Mouse (Mus musculus): Measurements from ENCODE around the gene Tsks. TPM values are rescaled to one million over a fixed set of nuclear protein-coding genes. Genes with fewer than 3 reads are reported as not detected.

Gene Tsks
- polyA plus RNA-seq, 1 experiment from 2014 or later, result 0.14 TPM

DNA sequence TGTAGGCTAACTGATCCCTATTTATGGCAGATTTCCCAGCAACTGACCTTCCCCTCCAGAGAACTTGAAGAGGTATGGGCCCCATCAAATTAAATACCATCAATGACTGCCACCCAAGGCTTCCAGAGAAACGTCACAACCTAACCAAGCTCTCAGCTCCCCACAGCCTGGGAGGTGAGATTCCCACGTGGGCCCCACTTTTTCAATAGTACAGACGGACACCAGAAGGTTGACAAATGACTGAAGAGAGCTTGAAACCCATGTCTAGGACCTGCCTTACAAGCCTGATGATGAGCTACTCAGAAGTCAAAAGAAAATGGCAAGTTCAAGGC is 41.8 kb downstream of the Tsks start:
- Histone ChIP-seq H3K4me1 (replicated peaks) (peaks cover 27% of the 10 kb centered on the region), H3K4me3 (replicated peaks) (peak overlapping the region; percentile 97), H3K9me3 (no peaks in the 10 kb centered on the region), H3K36me3 (peaks cover 22% of the 10 kb centered on the region), H3K27ac (0 out of 2 replicates have a peak overlapping the region, but pooled peaks have one; percentile 96), H3K9ac (0 out of 2 replicates have a peak overlapping the region, but pooled peaks have one; percentile 17), H3K4me2 (replicated peaks) (peak overlapping the region; percentile 70), H3K27me3 (replicated peaks) (no peaks in the 10 kb centered on the region)
- WGBS, result 34% methylated on average over 3 of the region's 3 CpGs
- ATAC-seq, result no peak

DNA sequence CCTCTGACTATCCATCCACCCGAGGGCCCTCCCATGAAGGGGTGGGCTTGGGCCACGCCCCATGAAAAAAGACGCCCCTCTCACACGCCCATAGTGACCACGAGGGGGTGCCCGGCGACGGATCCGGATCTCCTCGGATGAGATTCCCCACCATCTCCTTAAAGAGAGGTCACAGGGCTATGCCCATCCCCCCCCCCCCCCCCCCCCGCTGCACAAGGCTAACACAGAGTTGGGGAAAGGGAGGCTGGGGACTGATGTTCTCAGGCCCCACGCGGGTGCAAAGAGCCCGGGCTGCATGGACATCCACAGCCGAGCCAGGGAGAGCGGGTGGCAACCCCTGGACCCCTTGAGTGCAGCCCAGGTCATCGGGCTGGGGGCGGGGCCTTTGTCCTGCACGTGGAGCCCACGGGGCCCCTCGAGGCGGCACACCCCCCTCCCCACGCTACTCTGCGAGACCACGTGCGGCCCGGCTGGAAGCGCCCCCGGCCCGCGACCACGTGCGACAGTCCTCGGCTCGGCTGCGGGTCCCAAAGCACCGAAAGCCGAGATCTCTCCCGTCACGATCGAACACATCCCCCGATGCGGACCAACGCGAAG is 42.7 kb downstream of the Tsks start:
- peak; percentile 7 for ATAC-seq
- H3K4me3 ChIP-seq (replicated peaks), result peak overlapping the region; percentile 97
- WGBS, result under 1% methylated on average over 44 of the region's 45 CpGs

DNA sequence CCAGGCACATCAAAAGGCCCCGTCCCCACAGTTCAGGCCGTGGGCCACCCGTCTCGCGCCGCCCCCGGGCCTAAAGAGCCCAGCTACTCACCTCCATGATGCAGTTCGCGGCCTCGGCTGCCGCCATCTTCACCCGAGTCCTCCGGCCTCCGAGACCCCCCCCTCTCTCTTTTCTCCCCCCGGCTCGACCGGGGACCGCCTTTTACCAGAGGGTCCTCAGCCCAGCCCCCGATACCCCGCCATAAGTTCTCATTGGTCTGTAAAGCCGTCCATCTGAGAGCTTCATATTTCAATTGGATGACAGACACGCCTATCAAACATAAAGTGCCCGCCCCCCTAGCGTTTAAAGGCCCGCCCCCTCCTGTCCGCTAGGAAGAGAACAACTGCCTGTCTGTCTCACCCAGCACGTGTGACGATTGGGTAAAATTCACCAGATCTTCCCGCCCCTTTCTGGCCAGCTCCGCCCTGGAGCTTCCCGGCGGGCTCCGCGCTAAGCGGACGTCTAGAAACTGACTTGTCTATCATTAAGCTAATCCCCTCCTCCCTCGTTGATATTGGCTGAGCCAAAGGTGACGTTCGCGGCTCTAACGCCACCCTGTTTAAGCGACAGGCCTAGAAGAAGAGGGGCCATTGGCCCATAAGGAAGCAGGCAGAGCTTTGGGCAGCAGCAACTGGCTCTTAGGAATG is 43.3 kb downstream of the Tsks start, which contains the start of gene Prmt1:
Prmt1 (minus strand) TSS at position 377 of the 687 bp plus-strand sequence.
- H3K27me3 ChIP-seq (replicated peaks), result no peaks in the 10 kb centered on the region
- WGBS, result under 1% methylated on average over 42 of the region's 42 CpGs

More for the DNA sequence above, 42.7 kb downstream of the Tsks start:
- H3K27me3 ChIP-seq (replicated peaks), result no peaks in the 10 kb centered on the region
- H3K27ac ChIP-seq, result peak overlapping the region; percentile 96
- H3K4me1 ChIP-seq (replicated peaks), result peaks cover 27% of the 10 kb centered on the region
- H3K36me3 ChIP-seq, result peaks cover 14% of the 10 kb centered on the region
- peak overlapping the region; percentile 97 for H3K9ac ChIP-seq
- peak overlapping the region; percentile 70 for H3K4me2 ChIP-seq (replicated peaks)
- H3K9me3 ChIP-seq, result no peaks in the 10 kb centered on the region

DNA sequence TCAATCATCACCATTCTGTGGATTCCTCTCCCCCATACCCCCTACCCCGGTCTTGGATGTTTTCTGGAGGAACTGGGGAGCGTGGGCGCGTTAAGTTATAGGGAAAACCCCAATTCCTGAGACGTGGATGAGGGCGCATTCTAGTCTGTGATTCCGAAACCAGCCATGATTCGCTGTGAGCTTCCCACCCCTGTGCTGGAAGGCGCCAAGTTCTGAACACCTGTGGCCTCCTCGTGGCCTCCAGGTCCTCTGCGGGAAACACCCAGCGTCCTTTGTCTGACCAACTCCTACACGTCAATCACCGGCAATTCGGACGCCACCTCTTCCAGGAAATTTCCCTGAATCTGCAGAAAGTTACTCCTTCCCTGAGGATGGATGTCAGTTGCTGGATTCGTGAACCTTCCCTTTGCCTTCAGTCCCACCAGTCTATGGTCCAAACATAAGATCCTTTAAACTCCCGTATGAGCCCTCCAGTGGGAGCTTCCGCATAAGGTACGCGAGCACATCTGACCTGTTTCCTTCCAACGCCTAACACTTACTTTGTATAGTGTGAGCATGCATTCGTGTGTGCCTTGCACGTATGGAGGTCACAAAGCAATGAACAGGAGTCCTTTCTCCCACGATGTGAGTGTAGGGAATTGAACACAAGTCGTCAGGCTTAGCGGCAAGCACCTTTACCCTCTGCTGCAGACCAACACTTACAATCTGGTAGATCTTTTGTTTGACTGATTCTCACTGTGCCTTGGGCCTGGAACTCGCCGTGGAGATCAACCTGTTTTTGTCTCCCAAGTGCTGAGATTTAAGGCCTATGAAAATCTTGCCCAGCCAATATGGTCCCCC is 44.1 kb downstream of the Tsks start:
- WGBS, result under 1% methylated on average over 29 of the region's 29 CpGs
- H3K36me3 ChIP-seq, result peaks cover 1% of the 10 kb centered on the region
- H3K9ac ChIP-seq, result peak overlapping the region; percentile 56
- H3K9me3 ChIP-seq, result no peaks in the 10 kb centered on the region
- peaks cover 27% of the 10 kb centered on the region for H3K4me1 ChIP-seq (replicated peaks)
- peak overlapping the region; percentile 61 for H3K4me2 ChIP-seq (replicated peaks)
- peak overlapping the region; percentile 95 for H3K27ac ChIP-seq
- peak; percentile 50 for ATAC-seq
- no peaks in the 10 kb centered on the region for H3K27me3 ChIP-seq (replicated peaks)
- peak overlapping the region; percentile 97 for H3K4me3 ChIP-seq (replicated peaks)

More for the DNA sequence above, 43.3 kb downstream of the Tsks start, which contains the start of gene Prmt1:
- Histone ChIP-seq H3K4me3 (replicated peaks) (peak within 1 kb of the TSS; percentile 97), H3K4me1 (replicated peaks) (peaks cover 27% of the 10 kb centered on the region), H3K9me3 (no peaks in the 10 kb centered on the region), H3K9ac (peak within 1 kb of the TSS; percentile 97), H3K36me3 (peaks cover 9% of the 10 kb centered on the region), H3K27ac (peak within 1 kb of the TSS; percentile 96), H3K4me2 (replicated peaks) (peak within 1 kb of the TSS; percentile 70)
- peak; percentile 96 for ATAC-seq

DNA sequence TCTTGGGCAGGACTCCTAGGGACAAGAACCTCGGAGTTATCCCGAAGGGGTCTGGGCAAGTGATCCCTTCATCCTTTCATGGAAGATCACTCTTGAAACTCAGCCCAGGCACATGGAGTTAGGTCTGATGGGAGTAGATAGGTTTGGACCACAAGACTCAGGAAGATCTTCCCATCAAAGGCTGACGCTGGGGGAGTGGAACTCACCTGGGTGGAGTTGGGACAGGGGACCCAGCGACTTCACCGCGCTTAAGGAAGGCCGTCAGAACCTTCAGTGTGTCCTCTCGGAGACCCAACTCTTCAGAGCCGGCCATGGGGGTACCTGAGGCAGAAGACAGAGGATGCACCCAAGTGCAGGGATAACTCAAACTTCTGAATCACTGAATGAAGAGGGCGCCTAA is 53.7 kb downstream of the Tsks start:
- peak overlapping the region; percentile 52 for H3K4me3 ChIP-seq (replicated peaks)
- H3K27me3 ChIP-seq (replicated peaks), result no peaks in the 10 kb centered on the region
- WGBS, result 11% methylated on average over 10 of the region's 10 CpGs
- H3K4me1 ChIP-seq (replicated peaks), result peaks cover 22% of the 10 kb centered on the region
- H3K9me3 ChIP-seq, result no peaks in the 10 kb centered on the region
- peaks cover 31% of the 10 kb centered on the region for H3K36me3 ChIP-seq
- peak overlapping the region; percentile 56 for H3K9ac ChIP-seq
- ATAC-seq, result 0 out of 2 replicates have a peak, but pooled peaks have one; percentile 4
- H3K27ac ChIP-seq, result peak overlapping the region; percentile 59
- H3K4me2 ChIP-seq (replicated peaks), result peak overlapping the region; percentile 89

DNA sequence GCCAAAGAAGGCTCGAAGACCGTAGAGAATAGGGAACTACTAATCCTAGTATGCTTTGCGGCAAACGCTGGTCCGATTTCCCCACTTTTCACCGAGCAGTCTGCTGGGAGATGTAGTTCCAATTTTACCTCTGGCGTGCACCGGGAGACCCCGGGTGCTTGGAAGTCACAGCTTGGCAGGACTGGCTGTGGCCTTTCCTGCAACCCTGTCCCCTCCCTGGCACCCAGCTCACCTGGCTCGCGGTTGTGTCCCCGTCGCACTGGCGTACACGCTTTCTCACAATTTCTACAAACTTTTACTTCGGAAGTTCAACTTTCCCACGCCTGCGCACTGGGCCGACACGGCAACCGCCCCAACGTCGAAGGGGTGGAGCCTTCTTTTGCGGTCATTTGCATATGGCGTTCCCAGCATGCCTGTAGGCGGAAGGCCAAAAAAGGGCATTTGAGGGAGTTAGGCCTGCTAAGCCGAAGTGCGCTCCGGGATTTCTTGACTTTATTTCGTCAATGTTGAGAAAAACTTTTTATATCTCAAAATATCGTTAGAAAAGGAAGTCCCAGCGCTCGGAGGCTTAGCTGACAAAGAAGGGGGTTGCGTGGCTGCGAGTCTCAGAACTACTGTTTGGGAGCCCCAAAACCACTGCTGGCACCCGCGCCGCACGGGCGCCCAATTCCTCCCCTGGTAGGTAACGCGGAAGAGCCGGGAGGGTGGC is 54.4 kb downstream of the Tsks start, which contains the start of gene Irf3:
Irf3 (plus strand) TSS at position 418 of the 709 bp plus-strand sequence.
- peaks cover 35% of the 10 kb centered on the region for H3K36me3 ChIP-seq
- WGBS, result under 1% methylated on average over 43 of the region's 43 CpGs
- peaks cover 23% of the 10 kb centered on the region for H3K4me1 ChIP-seq (replicated peaks)
- peak within 1 kb of the TSS; percentile 52 for H3K4me3 ChIP-seq (replicated peaks)
- no peaks in the 10 kb centered on the region for H3K9me3 ChIP-seq
- peak within 1 kb of the TSS; percentile 89 for H3K4me2 ChIP-seq (replicated peaks)
- H3K27me3 ChIP-seq (replicated peaks), result no peaks in the 10 kb centered on the region
- H3K9ac ChIP-seq, result peak within 1 kb of the TSS; percentile 70
- ATAC-seq, result peak; percentile 96
- H3K27ac ChIP-seq, result peak within 1 kb of the TSS; percentile 86

DNA sequence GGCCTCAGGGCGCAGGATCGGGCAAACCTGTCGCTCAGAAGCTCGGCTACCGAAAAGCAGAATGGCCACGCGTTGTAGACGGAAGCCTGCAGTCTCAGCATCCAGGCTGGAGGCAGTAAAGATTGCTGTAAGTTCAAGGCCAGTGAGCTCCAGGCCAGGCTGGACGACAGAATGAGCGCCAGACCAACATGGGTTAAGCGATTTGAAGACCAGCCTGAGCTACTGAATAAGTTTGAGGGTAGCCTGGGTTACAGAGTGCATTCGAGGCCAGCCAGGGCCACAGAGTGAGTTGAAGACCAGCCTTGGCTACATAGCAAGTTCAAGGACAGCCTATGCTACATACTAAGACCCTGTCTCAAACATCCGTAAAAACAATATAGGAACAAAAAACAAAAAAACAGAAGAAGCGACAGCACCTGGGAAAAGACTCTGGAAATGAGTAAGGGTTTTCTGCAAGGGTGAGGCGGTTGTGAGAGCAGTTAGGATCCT is 55.0 kb downstream of the Tsks start:
- Histone ChIP-seq H3K4me3 (replicated peaks) (peak overlapping the region; percentile 52), H3K4me2 (replicated peaks) (peak overlapping the region; percentile 84), H3K9ac (peak overlapping the region; percentile 70), H3K36me3 (peaks cover 35% of the 10 kb centered on the region), H3K9me3 (no peaks in the 10 kb centered on the region), H3K27me3 (replicated peaks) (no peaks in the 10 kb centered on the region), H3K27ac (peak overlapping the region; percentile 86), H3K4me1 (replicated peaks) (peaks cover 23% of the 10 kb centered on the region)
- WGBS, result 2% methylated on average over 15 of the region's 15 CpGs
- ATAC-seq, result peak; percentile 23

DNA sequence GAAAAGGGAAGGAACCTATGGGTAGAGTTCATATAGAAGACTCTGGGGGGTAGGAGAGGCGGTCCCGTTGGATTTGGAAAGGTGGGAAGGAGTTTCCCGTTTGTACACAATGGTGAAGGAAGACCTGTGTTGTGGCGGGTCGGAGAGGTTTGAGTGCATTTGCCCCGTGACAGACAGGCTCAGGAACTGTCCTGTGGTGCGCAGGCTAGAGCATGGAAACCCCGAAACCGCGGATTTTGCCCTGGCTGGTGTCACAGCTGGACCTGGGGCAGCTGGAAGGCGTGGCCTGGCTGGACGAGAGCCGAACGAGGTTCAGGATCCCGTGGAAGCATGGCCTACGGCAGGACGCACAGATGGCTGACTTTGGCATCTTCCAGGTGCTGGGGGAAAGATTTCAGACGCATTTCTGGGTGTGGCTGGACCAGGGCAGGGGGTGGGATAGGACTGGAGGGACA is 55.5 kb downstream of the Tsks start, which contains the start of gene Bcl2l12:
Bcl2l12 (minus strand) TSS at position 212 of the 455 bp plus-strand sequence.
- Histone ChIP-seq H3K27ac (peak within 1 kb of the TSS; percentile 86), H3K36me3 (peaks cover 36% of the 10 kb centered on the region), H3K4me3 (replicated peaks) (peak within 1 kb of the TSS; percentile 52), H3K9me3 (no peaks in the 10 kb centered on the region), H3K4me1 (replicated peaks) (peaks cover 23% of the 10 kb centered on the region), H3K9ac (peak within 1 kb of the TSS; percentile 70), H3K4me2 (replicated peaks) (peak within 1 kb of the TSS; percentile 84), H3K27me3 (replicated peaks) (no peaks in the 10 kb centered on the region)
- WGBS, result under 1% methylated on average over 18 of the region's 18 CpGs
- ATAC-seq, result peak; percentile 6

DNA sequence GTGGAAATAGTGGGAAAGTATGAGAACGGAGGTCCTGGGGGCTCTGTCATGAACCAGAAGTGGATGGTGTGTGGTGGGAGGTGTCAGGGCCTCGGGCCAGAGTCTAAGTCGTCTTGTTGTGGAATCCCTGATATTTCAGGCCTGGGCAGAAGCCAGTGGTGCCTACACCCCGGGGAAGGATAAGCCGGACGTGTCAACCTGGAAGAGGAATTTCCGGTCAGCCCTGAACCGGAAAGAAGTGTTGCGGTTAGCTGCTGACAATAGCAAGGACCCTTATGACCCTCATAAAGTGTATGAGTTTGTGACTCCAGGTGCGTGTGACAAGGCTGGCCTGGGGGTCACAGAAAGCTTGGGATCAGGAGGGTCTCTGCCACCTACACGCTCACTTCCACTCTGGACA is 56.7 kb downstream of the Tsks start:
- peaks cover 40% of the 10 kb centered on the region for H3K36me3 ChIP-seq
- no peaks in the 10 kb centered on the region for H3K9me3 ChIP-seq
- 76% methylated on average over 11 of the region's 11 CpGs for WGBS
- 0 out of 2 replicates have a peak overlapping the region, but pooled peaks have one; percentile 1 for H3K4me3 ChIP-seq (replicated peaks)
- H3K27me3 ChIP-seq (replicated peaks), result no peaks in the 10 kb centered on the region
- no peak for ATAC-seq
- 0 out of 2 replicates have a peak overlapping the region, but pooled peaks have one; percentile 11 for H3K4me2 ChIP-seq (replicated peaks)
- H3K4me1 ChIP-seq (replicated peaks), result peaks cover 23% of the 10 kb centered on the region
- H3K9ac ChIP-seq, result no peak overlapping the region
- no peak overlapping the region for H3K27ac ChIP-seq

DNA sequence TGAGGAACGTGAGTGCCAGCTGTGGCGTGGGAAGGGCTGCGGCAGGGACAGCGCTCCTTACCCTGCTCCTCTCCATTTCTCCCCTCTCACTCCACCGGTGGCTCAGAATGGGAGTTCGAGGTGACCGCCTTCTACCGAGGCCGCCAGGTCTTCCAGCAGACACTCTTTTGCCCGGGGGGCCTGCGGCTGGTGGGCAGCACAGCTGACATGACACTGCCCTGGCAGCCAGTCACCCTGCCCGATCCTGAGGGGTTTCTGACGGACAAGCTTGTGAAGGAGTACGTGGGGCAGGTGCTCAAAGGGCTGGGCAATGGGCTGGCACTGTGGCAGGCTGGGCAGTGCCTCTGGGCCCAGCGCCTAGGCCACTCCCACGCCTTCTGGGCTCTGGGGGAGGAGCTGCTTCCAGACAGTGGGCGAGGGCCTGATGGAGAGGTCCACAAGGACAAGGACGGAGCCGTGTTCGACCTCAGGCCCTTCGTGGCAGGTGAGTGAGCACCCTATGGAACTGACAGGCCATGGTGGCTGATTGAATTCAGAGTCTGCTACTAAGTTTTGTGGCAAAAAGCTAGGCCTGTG is 57.6 kb downstream of the Tsks start:
- Histone ChIP-seq H3K9me3 (no peaks in the 10 kb centered on the region), H3K36me3 (peaks cover 43% of the 10 kb centered on the region), H3K4me3 (replicated peaks) (no peak overlapping the region), H3K27ac (no peak overlapping the region), H3K9ac (no peak overlapping the region), H3K4me2 (replicated peaks) (no peak overlapping the region), H3K4me1 (replicated peaks) (peaks cover 23% of the 10 kb centered on the region), H3K27me3 (replicated peaks) (no peaks in the 10 kb centered on the region)
- ATAC-seq, result no peak
- WGBS, result 83% methylated on average over 21 of the region's 21 CpGs

DNA sequence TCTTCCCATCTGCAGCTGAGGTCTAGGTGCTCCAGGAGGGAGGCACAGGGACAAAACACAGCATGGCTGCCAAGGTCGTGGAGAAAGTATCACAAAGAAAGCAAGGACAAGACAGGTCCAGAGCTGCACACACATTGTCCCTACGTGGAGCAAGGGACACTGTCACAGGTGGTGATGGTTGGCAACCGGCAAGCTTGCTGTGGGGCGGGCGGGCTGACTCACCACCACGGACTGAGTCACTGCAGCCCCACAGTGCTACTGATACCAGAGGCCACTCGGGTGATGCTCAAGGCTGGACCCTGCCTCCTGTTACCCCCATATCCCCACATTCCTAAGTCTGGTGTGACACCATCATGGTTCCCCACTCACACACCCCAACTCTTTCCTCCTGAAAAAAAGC is 59.4 kb downstream of the Tsks start:
- WGBS, result 85% methylated on average over 7 of the region's 7 CpGs
- peaks cover 61% of the 10 kb centered on the region for H3K36me3 ChIP-seq
- H3K27ac ChIP-seq, result no peak overlapping the region
- peaks cover 13% of the 10 kb centered on the region for H3K4me1 ChIP-seq (replicated peaks)
- H3K9me3 ChIP-seq, result no peaks in the 10 kb centered on the region
- H3K27me3 ChIP-seq (replicated peaks), result no peaks in the 10 kb centered on the region
- H3K4me3 ChIP-seq (replicated peaks), result no peak overlapping the region
- H3K9ac ChIP-seq, result no peak overlapping the region
- no peak for ATAC-seq
- H3K4me2 ChIP-seq (replicated peaks), result no peak overlapping the region
